Mouse (Mus musculus) liver, postnatal 0 days (tissue): Measurements from ENCODE around the gene Eif2b3. TPM values are rescaled to one million over a fixed set of nuclear protein-coding genes. Genes with fewer than 3 reads are reported as not detected.

Source experiments
- ATAC-seq: fragments of 200-750 bp; cut with Nextera tagmentation; 2 replicates; pipeline ENCODE4 v1.8.0; 2017; ENCODE audit warnings: mild to moderate bottlenecking, moderate library complexity
- DNase-seq: peaks from one replicate; pipeline ENCODE4 v3.0.0-alpha.2; 2016
- H3K27ac ChIP-seq: fragments of 300-500 bp; sonication (generic); 2 replicates; pipeline ENCODE4 v1.5.1; 2014; ENCODE audit warnings: antibody characterized with exemption, moderate library complexity, mild to moderate bottlenecking, low read depth
- H3K27me3 ChIP-seq: fragments of 300-500 bp; sonication (generic); 2 replicates; pipeline ENCODE4 v1.6.1; 2014; ENCODE audit warnings: low read length, control low read depth, mixed read lengths; ENCODE audit not compliant: insufficient read depth
- H3K36me3 ChIP-seq: fragments of 300-500 bp; sonication (generic); replicated peaks from 2 replicates; pipeline ENCODE4 v1.6.1; 2014; ENCODE audit warnings: mild to moderate bottlenecking, control low read depth, low read length, moderate library complexity, mixed read lengths; ENCODE audit not compliant: insufficient read depth
- H3K4me1 ChIP-seq: fragments of 300-500 bp; sonication (generic); 2 replicates; pipeline ENCODE4 v1.6.1; 2014; ENCODE audit warnings: antibody characterized with exemption, mild to moderate bottlenecking, control low read depth; ENCODE audit not compliant: insufficient read depth
- H3K4me2 ChIP-seq: fragments of 300-500 bp; sonication (generic); 2 replicates; pipeline ENCODE4 v1.6.1; 2014; ENCODE audit warnings: low read depth, mild to moderate bottlenecking, low read length, moderate library complexity, mixed read lengths
- H3K4me3 ChIP-seq: fragments of 300-500 bp; sonication (generic); 2 replicates; pipeline ENCODE4 v1.5.1; 2014; ENCODE audit warnings: low read depth, low read length
- H3K9ac ChIP-seq: fragments of 300-500 bp; sonication (generic); replicated peaks from 2 replicates; pipeline ENCODE4 v1.6.1; 2014; ENCODE audit warnings: mild to moderate bottlenecking, moderate library complexity
- H3K9me3 ChIP-seq: fragments of 300-500 bp; sonication (generic); 2 replicates; pipeline ENCODE4 v1.6.1; 2016; ENCODE audit warnings: mild to moderate bottlenecking, control low read depth, low read length, mixed read lengths
- CTCF ChIP-seq: sonication (generic); IDR thresholded peaks from 2 replicates; pipeline ENCODE4 v1.5.1; 2016; ENCODE audit warnings: antibody characterized with exemption, low read depth
- EP300 ChIP-seq: IDR thresholded peaks from 2 replicates; pipeline ENCODE4 v1.6.1; 2016; ENCODE audit warnings: antibody characterized with exemption, low read depth, mild to moderate bottlenecking
- WGBS: fragments of 180-500 bp; shearing (Covaris S2); extraction: QIAGEN DNeasy Blood & Tissue Kit; methylation state at CpG from one replicate; pipeline ENCODE4 v1.1.7; 2014; ENCODE audit not compliant: insufficient replicate concordance; 5-methylcytosine and 5-hydroxymethylcytosine counted together
- polyA plus RNA-seq: library from polyadenylated mRNA; unstranded; fragments of >200 nt; fragmentation: Nextera tagmentation; extraction: Ambion mirVana; gene quantifications from 2 replicates; pipeline ENCODE4 v1.2.1, GENCODE M21; 2015

Gene Eif2b3
- polyA plus RNA-seq, 1 experiment from 2014 or later, result 18.5 TPM

DNA sequence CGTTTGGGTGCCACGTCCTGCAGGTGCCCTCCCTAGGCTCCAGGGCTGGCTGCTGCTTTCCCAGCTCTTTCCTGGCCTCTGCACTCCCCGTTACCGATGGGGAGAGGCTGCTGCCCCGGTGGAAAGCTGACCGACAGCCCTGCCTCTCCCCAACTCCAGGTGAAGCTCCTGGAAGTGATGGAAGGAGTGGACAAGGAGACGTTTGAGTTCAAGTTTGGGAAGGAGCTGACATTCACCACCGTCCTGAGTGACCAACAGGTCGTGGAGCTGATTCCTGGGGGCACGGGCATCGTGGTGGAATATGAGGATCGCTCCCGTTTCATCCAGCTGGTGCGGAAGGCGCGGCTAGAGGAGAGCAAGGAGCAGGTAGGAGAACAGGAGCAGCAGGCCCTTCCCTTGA, 17.2 kb upstream of the Eif2b3 start:
- Histone ChIP-seq H3K36me3 (peaks cover 44% of the 10 kb centered on the region), H3K4me3 (no peak overlapping the region), H3K27ac (no peak overlapping the region), H3K4me2 (no peak overlapping the region), H3K4me1 (no peaks in the 10 kb centered on the region), H3K9ac (no peak overlapping the region), H3K27me3 (no peaks in the 10 kb centered on the region), H3K9me3 (no peaks in the 10 kb centered on the region)
- WGBS, result 91% methylated on average over 16 of the region's 16 CpGs
- TF ChIP-seq EP300, result no peak
- TF ChIP-seq CTCF, result no peak
- no peak for ATAC-seq
- no peak for DNase-seq

DNA sequence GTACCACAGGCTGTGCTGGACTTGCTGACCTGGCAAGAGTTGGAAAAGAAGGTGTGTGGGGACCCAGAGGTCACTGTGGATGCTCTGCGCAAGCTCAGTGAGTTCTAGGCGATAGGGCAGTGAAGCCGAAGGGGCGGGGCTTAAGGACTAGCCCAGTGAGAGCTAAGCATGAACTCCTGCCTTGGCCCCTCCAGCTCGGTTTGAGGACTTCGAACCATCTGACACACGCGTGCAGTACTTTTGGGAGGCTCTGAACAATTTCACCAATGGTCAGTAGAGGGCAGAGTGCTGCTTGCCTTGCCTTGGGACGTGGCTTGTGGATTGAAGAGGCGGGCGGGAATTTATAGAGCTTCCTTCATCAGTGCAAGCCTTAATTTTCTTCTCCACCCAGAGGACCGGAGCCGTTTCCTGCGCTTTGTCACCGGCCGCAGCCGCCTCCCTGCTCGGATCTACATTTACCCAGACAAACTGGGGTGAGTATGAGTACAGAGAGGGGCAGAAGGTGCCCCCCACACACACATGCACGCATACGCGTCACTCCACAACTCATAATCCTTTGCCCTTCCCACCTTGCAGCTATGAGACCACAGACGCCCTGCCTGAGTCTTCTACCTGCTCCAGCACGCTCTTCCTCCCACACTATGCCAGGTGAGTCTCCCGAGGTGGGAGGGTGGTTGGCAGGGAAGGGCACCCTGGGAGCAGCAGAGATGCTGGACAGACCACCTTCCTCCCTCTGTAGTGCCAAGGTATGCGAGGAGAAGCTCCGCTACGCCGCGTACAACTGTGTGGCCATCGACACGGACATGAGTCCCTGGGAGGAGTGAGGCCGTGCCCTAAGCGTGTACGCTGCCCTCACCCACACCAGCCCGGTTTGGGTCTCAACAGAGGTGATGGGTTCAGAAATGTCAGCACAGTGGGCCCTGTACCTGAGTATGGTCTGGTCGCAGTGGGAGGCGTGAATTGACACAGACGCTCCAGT, 16.4 kb upstream of the Eif2b3 start:
- peak; percentile 70 for ATAC-seq
- DNase-seq, result peak; percentile 58
- Histone ChIP-seq H3K9me3 (no peaks in the 10 kb centered on the region), H3K27ac (no peak overlapping the region), H3K9ac (no peak overlapping the region), H3K27me3 (no peaks in the 10 kb centered on the region), H3K4me3 (no peak overlapping the region), H3K4me1 (no peaks in the 10 kb centered on the region), H3K4me2 (no peak overlapping the region), H3K36me3 (peaks cover 44% of the 10 kb centered on the region)
- 63% methylated on average over 38 of the region's 38 CpGs for WGBS
- TF ChIP-seq EP300 (no peak), CTCF (peak; percentile 83)

- Histone ChIP-seq H3K9me3 (no peaks in the 10 kb centered on the region), H3K4me1 (no peaks in the 10 kb centered on the region), H3K27ac (no peak overlapping the region), H3K36me3 (peaks cover 31% of the 10 kb centered on the region), H3K9ac (no peak overlapping the region), H3K27me3 (no peaks in the 10 kb centered on the region), H3K4me3 (no peak overlapping the region), H3K4me2 (no peak overlapping the region)
- 77% methylated on average over 4 of the region's 4 CpGs for WGBS
- ATAC-seq (no peak), DNase-seq (no peak)
- no peak for TF ChIP-seq EP300
- TF ChIP-seq CTCF, result no peak
Observed at GRCm38 (mm10) chr4:117004649-117005048, 14.6 kb upstream of the Eif2b3 start.

DNA sequence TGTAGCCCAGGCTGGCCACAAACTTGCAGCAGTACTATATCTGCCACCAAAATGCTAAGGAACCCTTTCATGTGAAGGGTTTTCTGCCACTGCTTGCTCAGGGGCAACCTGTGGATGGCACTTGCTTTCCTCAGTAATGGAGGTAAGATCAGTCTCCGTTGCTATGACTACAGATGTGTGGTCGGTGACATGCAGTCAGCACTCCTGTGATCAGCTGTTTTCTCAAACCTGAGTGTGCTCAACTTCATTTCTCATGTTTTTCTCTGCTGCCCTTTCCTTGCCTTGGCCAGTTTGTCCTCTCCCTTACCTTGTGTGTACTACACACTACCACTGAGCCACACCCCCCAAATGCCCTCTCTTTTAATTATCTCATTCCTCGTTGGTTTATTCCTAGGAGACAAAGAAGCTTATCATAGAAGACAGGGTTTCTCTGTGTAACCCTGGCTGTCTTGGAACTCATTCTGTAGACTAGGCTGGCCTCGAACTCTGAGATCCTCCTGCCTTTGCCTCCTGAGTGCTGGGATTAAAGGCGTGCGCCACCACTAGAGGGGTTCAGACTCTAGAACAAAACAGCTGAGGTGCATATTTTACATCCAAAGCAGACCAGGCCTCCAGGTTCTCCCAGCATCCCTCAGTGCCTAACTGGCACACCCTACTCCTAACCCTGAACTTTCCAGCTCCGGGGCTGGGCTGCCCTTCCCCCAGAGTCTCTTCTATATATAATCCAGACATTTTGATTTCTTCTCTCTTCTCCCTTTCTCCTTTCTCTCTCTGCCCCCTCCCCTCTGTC, 13.4 kb upstream of the Eif2b3 start:
- no peaks in the 10 kb centered on the region for H3K4me1 ChIP-seq
- H3K27ac ChIP-seq, result no peak overlapping the region
- H3K4me3 ChIP-seq, result no peak overlapping the region
- DNase-seq (no peak), ATAC-seq (no peak)
- H3K9me3 ChIP-seq, result no peaks in the 10 kb centered on the region
- no peak overlapping the region for H3K4me2 ChIP-seq
- TF ChIP-seq EP300, result no peak
- TF ChIP-seq CTCF, result no peak
- 69% methylated on average over 7 of the region's 7 CpGs for WGBS
- no peak overlapping the region for H3K9ac ChIP-seq
- H3K36me3 ChIP-seq, result peaks cover 20% of the 10 kb centered on the region
- H3K27me3 ChIP-seq, result no peaks in the 10 kb centered on the region

GRCm38 (mm10) chr4:117007058-117007457, 12.1 kb upstream of the Eif2b3 start:
- no peak overlapping the region for H3K4me3 ChIP-seq
- DNase-seq, result no peak
- no peaks in the 10 kb centered on the region for H3K27me3 ChIP-seq
- no peak for TF ChIP-seq EP300
- TF ChIP-seq CTCF, result no peak
- H3K36me3 ChIP-seq, result peaks cover 11% of the 10 kb centered on the region
- ATAC-seq, result no peak
- 72% methylated on average over 3 of the region's 3 CpGs for WGBS
- no peaks in the 10 kb centered on the region for H3K4me1 ChIP-seq
- H3K9ac ChIP-seq, result no peak overlapping the region
- H3K4me2 ChIP-seq, result no peak overlapping the region
- no peak overlapping the region for H3K27ac ChIP-seq
- no peaks in the 10 kb centered on the region for H3K9me3 ChIP-seq

DNA sequence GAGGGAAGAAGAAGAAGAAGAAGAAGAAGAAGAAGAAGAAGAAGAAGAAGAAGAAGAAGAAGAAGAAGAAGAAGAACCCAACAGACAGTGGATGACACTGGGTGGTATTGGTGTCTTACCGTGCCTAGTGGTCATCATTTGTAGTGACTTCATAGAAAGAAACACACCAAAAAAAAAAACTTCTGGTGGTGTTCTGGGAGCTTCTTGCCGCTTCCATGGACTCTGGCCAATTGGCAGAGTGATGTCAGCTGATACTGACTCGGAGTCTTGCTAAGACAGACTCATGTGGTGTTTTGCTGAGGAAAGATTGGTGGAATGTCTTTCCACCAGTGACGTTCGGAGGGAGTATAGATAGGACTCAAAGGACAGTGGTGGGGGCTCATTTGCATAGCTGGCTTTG, 9.0 kb upstream of the Eif2b3 start:
- Histone ChIP-seq H3K9ac (no peak overlapping the region), H3K4me1 (no peaks in the 10 kb centered on the region), H3K27ac (no peak overlapping the region), H3K4me2 (no peak overlapping the region), H3K27me3 (no peaks in the 10 kb centered on the region), H3K36me3 (no peaks in the 10 kb centered on the region), H3K4me3 (no peak overlapping the region), H3K9me3 (no peaks in the 10 kb centered on the region)
- DNase-seq (no peak), ATAC-seq (no peak)
- TF ChIP-seq EP300, result no peak
- TF ChIP-seq CTCF, result no peak
- 85% methylated on average over 5 of the region's 5 CpGs for WGBS
